Mouse (Mus musculus): Measurements from ENCODE around the gene Dock3.
A peak's percentile ranks its signal among the peaks of the same experiment; 100 is the strongest.

Dock3 gene

DNA sequence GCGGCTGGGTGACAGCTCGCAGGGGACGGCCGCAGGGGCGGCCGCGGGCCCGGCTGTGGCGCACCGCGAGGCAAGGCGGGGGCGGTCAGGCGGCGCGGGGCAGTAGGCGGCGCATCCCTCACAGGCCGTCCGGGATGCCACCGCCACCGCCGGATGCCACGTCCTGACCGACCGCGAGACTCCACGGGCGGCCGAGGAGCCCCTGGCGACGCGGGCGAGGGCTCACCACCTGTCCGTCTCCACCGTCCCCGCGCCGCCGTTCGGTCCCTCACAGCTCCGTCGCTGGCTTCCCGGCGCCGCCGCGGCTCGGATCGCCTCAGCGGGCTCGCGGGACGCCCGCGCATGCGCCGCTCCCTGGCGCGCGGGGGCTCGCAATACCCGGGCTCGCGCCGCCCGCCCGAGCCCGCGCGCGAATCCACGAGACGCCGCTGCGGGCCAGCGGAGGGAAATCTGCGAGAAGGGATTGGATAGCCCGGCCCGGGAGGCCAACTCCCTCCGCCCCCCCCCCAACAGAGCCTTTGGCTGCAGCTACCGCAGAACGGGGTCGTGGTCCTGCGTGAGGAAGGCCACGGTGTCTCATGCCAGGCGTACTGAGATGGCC is at the start of gene Dock3:
Dock3 (minus strand) TSS at position 371 of the 601 bp plus-strand sequence.
- DNase-seq, result peak; percentile 65

DNA sequence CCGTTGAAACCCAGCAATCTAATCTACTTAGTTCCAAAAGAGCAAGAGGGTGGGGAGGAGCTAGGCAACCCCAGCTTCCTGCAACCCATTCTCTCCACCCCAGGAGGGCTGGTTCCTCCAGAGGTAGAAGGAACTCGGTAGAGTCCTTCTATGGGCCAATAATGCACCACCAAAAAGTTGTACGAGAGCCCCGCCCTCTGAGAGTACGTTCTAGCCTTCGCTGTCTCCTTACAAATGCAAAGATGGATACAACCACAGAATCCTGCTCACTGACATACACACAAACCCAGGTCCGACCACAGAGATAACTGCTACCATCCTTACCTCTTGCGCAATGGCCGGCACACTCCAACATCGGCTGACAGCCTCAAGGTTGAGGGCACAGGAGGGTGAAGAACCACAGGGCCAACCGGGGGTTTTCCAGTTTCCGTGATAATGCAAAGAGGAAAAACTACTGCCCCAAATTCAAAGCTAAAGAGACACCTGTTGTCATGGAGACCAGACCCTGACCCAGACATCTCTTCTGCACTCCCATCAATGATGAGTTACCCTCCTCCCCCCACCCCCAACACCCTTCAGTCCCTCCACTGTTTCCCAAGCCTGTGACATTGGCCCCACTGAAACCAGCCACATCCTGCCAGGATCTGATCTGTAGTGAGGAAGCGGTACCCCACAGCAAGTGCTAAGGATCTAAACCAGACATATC is 48.8 kb upstream of the Dock3 start:
- no peak for DNase-seq

DNA sequence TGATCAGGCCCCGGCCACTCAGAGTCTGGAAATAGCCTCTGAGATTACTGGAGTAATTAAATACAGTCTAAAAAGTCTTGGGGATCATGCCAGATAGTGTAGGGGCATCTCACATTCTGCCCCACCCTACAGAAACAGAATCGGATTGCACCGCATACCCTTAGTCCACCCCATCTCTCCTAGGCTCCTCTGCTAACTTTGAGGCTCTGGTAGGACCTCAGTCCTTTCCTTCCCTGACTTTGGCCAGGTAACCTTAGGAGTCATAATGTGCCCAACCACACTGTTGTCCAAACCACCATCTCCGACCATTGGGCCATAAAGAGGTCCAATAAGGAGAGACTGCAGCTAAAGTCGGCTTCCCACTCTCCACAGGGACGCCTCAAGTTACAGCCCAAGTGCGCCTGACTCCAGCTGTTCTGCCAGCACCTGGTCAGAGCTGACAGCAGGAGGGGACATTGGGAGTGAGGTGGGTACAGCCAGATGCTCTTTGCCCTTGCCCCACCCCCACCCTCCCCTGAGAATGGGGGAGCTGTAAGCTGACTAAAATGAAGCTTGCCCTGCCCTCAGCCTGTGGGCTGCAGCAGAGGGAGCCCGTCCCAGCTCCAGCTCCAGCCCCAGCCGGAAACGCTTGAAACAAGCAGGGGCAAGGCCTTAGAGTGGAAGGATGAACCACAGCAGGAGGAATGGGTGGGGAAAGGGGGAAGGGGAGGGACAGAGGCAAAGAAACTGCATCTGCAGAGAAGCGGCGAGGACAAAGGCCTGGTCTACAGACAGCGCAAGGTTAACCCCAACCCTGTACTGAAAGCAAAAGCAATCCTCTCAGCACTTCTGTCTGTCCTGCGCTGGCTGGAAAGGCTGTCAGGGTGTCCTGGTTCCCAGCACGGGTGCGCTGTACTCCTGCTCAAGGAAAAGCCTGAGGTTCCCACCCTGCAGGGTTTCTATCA is 47.9 kb upstream of the Dock3 start:
- DNase-seq, result peak; percentile 63

DNA sequence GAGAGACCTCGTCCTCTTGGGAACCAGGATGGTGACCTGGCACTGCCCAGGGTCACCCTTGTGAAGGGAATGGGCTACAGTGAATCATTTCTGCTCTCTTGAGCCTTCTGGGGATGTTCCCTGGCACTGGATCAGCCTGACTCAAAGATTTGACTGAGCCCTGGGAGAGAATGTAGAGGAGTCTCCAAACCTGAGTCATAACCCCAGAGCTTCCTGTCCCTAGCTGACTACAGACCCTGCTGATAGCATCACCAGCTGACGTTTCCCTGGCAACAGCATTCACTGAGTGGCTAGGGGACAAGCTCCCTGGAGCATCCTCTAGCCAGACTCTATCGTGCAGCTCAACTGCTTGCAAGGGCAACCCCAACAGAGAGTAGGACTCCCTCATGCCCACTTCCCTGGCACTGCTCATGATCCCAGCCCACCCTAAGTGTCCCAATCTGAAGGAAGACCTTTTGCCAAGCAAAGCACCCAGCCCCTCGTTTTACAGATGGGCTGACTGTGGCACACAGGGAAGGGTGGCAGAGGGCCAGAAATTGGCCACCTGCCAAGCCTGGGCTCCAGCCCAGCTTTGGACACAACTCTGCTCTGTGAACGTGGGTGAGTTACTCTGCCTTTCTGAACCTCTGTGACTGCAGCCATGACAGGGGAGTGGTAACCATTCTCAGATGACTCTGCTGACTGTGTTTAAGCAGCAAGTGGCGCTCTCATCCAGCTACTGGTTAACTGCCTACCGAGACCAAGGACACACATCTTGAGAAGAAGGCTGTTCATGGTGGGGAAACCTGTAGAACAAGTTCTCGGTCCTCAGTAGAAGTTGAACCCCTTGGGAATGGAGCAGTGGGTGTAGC is 47.0 kb upstream of the Dock3 start:
- peak; percentile 44 for DNase-seq

DNA sequence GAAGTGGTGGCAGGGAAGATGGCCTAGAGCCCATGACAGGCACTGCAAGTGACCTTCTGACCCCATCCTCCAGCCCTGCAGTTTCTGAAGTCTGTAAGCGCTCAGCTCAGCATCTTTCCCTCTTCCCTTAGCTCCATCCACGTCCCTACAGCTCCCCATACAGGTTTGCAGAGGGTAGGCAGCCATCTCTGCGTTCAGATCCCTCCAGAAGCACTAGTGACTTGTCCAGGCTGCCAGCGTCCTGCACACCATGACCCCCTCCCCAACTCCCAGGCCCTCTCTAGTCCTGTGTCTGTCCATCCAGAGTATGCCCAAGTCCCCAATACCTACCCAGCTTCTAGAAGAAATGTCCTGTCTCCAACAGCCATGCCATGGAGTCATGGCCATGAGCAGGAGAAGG is 46.4 kb upstream of the Dock3 start:
- no peak for DNase-seq

DNA sequence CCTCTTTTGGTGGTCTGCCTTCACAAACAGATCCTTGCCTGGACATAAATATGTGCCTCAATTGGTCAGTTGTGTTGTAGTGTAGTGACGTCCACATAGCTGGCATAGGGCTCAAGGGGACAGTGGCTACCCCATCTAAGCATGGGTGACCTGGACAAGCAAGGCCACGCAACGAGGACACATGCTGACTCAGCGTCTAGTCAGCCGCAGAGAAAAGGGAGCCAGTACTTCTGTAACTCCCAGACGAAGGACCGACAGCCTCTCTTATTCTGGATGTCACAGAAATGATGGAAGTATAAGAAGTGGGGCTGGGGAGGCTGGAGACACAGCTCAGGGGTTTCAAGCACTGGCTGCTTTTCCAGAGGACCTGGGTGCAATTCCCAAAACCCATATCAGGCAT is 45.9 kb upstream of the Dock3 start:
- DNase-seq, result no peak

DNA sequence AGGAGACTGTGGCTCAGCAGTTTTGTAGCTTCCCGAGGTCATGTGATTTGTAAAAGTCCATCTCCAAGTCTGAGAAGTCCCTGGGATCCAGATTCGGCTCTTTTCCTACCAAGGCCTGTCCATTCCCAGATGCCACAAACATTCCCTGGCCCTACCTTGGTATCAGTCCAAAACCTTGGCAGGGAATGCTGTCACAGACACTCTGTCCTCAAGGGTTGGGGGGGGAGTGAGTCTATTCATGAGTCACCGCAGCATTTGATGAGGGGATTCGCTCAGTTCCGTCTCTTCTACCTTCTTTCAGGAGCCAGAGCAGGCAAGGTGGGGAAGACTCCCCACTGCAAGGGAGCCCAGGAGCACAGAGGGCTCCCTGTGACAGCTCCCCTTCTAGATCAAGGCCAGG is 44.0 kb upstream of the Dock3 start:
- DNase-seq, result no peak

DNA sequence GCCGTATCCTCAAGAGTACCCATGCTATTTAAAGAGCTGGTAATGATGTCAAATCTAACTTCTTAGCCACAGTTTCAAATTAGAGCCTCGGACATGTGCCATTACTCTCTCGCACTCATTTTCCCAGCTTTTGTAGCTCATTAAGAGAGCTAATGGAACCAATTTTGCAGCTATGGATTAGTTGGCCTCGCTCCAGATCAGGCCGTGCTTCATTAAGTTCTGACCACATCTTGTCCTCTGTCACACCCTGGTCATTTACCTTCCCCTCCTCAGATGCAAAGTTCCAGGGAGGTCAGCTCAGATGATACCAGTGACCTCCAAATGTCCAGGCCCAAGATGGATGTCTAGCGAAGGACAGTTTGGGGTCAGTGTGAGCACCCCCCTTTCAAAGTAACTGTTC is 43.0 kb upstream of the Dock3 start:
- DNase-seq, result no peak

DNA sequence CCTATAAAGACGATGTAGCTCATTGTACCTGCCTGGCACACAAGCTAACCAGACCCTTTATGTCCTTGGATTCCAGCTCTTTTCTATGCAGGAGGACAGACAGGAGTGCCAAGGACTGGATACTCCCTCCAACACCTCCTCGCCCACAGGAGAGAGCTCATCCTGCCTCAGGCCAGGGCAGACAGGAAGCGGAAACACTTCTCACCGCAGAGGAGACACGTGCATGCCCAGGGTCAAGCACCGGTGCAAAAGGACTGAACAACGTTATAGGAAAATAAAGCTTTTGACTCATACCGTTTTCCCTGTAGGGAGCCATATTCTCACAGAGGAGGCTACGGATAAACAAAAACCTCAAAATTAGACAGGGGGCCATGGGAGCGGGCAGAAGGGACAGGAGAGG is 41.5 kb upstream of the Dock3 start:
- no peak for DNase-seq

DNA sequence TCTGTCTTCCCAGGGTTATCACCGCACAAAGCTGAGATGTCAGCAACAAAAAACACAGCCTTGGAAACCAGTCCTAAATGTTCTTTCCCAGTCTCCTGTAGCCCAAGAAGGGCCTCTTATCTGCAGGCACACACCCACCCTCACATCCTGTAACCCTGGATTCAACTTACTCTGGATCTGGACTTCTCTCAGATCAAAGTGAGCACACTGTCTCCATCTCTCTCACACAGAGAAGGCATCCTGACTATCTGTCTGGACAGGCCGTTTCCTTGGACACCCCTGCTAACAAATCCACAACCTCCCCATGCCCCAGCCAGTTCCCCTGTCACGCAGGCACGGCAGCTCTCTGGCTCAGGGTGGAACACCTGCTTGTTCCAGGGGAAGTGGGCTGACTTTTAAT is 40.6 kb upstream of the Dock3 start:
- no peak for DNase-seq

DNA sequence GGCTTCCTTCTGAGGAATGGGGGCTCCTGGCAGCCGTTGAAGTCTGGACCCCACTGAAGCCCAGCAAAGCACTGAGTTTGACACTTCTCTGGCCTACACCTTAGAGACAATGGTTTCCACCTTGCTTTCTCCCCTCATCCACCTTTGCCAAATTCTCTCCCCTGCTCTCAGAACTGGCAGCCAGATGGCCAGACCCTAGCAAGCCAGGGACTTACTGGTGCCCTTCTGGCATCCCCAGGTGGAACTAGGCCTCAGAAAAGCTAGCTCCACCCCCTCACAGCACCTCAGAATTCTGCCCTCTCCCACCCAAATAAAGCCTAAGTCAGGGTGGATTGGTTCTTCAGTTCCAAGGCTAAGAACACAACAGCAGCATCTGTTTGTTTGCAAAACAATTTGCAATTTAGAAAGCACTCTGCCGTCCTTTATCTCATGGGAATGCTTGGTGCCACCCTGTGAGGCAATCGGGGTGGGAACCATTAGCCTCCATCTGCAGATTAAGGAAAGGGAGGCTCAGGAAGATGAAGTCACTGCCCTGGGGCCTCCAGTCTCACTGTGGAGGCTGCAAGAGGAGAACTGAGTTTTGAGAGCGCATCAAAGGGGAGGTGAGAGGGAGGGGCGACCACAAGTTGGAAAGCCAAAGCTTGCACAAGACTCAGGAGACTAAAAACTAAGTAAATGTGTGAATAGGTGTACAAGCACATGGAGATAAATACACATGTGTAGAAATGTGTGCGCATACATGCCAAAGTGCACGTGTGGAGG is 39.6 kb upstream of the Dock3 start:
- no peak for DNase-seq

DNA sequence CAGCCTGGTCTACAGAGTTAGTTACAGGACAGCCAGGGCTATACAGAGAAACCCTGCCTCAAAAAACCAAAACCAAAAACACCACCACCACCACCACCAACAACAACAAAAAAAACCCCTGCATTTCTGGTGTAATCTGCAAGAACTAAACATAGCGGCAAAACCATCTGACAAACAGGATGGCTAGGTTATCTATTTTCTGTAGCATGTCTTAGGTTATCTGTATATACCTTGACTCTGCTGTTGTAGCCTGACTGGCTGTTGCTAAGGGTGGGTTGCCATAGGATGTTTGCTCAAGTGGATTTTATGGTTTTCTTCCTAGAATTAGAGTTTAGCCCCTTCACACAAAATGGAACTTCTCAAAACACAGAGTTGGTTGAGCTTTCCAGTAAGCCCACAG is 38.1 kb upstream of the Dock3 start:
- no peak for DNase-seq

DNA sequence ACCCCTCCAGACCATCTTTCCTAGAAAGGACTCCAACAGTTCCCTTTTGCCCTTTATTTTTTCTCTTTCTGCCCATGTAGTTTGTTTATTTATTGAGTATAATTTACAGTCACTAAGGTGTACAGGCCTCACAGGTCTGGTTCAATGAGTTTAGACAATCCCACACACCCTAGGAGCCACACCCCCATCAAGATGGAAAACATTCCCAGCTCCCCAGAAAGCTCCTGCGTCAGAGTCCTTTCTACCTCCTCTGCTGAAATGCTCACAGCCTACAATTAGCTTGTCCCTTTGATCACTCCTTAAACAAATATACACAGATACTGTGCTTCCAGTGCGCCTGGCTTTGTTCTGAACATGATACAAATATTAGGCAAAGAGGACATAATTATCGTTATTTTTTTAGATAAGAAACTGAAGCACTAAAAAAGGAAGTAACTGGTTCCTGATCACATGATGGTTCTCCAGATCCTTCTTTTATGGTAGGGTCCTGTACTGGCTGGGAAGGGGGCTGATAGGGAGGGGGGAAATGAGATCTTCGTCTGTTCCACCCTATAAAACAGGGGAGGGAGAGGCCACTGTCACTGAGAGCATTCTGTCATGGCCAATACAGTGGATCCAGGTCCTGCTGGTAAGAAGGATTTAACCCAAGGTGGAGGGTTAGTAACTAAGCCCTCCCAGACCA is 36.2 kb upstream of the Dock3 start:
- DNase-seq, result no peak

DNA sequence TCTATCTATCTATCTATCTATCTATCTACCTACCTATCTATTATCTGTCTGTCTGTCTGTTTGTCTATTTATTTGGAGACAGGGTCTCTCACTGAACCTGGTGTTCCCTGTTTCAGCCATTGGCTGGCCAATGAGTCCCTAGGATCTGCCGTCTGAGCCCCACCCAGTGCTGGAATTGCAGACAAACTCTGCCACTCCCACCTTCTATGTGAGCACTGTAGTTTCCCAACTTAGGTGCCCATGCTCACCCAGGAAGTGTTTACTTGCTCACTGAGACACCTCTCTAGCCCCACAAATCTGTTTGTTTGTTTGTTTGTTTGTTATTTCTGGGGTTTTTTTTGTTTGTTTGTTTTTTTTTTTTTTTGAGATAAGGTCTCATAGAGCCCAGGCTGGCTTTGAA is 35.3 kb upstream of the Dock3 start:
- DNase-seq, result no peak

DNA sequence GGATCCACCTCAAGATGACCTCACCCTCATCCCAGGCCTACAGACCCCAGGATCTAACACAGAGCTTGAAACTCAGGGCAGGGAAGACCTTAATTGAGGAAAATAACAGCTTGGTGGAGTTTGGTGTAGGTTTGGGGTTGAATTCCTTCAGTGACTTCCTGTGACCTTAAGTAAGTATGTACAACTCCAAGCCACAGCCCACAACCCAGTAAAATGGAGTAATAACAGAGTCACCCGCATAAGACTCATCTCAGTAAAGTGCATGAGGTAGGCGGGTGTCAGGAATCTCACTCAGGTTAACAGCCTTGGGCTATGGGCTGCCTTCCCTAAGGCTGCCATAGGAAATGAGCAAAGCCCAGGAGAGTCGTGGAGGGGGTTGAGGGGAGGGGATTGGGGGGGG is 33.0 kb upstream of the Dock3 start:
- no peak for DNase-seq

DNA sequence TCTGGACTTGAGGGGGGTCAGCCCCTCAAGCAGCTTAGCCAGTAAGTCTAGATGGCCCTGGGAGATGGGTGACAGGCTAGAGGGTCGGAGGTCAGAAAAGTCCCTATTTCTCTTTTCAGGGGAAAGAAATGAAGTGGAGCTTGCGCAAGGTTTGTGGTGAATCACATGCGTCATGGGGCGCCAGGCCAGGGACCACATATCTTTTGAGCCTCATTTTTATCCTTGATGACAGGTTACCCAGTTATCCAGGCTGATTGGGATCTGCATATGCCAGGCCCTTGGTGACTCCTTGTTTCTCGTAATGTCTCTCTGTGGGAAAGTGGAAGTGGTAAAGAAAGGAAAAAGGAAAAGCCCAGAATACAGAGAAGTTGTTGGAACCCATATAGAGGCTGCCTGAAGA is 32.2 kb upstream of the Dock3 start:
- no peak for DNase-seq

DNA sequence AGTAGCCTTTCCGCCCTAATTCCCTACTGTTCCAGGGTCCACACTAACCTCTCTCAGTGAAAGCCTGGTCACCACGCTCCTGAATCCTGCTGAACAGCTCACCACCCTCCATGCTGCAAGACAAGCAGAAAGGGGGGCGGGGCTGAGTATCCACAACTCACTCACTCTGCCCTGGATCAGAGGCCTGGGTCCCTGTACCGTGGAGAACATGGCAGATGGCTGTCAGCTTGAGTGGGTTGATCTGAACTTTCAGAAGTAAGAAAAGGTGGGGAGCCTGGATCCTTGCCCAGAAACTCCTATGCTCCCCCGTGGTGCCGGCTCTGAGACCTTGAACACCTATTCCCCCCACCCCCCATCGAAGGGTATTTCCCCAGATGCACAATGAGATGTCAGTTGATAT is 30.7 kb upstream of the Dock3 start:
- no peak for DNase-seq

DNA sequence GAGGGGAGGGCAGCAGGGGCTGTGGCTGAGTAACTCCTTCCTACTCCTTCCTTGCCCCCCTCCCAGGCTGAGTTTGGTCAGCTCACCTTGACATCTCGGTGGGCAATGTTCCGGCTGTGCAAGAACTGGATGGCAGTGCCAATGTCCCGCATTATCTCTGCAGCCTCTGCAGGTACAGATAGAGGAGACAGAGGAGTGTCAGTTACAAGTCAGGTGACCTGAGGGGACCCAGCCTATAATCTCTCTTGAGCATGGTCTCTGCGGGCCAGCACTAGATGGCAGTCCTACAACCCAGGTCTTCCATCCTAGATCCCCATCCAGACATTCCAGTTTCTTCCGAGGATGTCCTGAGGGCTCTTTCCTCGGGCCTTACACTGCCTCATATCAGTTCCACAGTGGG is 30.1 kb upstream of the Dock3 start:
- no peak for DNase-seq

DNA sequence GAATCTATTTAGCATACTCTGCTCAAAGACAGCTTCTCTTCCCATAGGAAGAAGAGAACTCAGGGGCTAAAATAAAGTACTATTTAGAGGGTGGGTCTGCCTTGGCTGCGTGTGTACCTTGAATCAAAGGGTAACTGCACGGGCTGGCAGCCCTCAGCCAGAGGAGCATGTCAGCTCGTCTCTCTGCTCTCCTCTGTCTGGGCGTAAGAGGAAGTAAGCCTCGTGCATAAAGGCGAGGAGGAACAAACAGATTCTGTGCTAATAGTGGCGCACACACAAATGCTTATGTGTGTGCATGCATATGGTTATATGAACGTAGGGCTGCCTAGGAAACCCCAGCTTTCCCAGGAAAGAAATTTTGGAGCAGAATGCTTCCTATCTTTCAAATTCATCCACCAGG is 29.1 kb upstream of the Dock3 start:
- DNase-seq, result no peak

DNA sequence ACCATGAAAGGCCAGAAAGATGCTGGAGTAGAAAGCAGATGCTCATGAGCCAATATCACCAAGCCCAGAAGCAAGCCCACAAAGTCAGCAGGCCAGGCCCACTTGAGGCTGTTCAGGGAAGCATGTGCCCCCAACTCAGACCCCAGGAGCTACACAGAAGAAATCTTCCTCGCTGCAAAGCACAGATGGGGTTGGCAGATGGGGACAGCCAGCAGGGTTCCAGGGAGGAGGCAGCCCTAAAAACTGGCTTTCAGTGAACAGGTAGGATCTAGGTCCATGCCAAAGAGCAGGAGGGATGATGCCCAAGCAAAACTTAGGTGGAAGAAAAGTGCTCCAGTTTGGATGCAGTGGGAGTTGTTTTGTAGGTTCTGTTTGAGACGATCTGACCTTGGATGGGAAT is 28.7 kb upstream of the Dock3 start:
- no peak for DNase-seq

DNA sequence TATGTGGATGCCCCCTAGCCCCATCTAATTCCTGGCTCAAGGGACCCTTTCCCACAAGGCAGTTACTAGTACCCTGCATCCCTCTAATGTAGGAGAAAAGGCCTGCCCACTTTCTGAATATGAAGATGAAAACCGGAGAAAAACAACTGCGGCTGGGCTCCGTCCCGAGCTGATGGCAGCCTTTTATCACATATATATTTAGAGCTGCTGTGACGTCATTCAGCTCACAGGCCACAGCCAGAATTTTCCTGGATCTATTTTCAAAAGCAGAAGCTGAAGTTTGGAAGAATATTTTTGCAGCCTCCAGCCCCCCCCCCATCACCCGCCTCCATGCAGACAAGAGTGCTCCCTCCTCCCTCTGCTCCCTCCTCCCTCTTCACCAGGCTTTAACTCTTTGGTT is 27.9 kb upstream of the Dock3 start:
- DNase-seq, result no peak

DNA sequence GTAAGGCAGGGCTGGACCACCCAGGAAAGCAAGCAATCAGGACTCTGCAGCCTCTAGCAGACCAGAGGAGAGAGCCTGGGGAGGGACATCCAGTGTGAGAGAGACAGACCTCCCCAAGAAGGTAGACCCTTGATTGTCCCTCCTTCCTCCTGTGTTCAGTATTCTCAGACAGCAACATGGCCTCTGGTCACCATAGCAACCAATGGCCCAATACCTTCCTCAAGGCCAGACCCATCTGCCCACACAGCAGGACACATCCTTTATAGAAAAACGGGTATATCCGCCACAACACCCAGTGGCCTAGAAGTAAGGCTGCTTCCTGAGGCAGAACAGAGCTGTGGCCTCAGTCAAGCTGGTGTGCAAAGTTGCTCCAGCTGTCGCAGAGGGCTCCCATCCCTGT is 23.9 kb upstream of the Dock3 start:
- DNase-seq, result no peak
